Mouse (Mus musculus): ENCODE results near the gene Tti1. TPM values are rescaled to one million over a fixed set of nuclear protein-coding genes. Genes with fewer than 3 reads are reported as not detected.

Tti1 gene
- total and polyA plus RNA-seq, 3 experiments: 19.3 to 26.5 TPM; not detected in 1

DNA sequence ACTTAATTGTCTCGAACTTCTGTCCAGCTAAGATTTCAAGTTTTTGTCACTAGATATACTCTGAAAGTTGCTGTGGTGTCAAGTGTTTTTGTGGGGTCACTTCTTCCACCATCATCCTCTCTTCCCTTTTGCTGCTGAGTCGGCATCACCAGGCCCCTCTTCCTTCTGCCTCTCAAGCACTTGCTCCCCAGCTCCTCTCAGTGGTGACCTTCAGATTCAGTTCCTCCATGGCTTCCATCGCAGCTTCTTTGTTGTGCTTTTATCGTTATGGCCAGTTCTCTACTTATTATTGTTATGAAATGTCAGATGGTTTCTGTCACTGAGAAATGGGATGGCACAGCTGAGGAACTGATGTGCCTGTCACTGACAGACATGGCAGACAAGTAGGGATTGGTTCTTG, 18.0 kb upstream of the Tti1 start:
- Histone ChIP-seq H3K4me3 (ENCODE audit: control insufficient read depth in 1 of 2, insufficient read depth in 1 of 2, low read depth in 2 of 2, low read length in 2 of 2) (no peak overlapping the region), H3K9me3 (replicated peaks; ENCODE audit: insufficient read depth, low read length) (no peaks in the 10 kb centered on the region), H3K27me3 (ENCODE audit: control insufficient read depth in 1 of 2, insufficient read depth in 2 of 2, low read length in 2 of 2) (no peaks in the 10 kb centered on the region), H3K27ac (ENCODE audit: control insufficient read depth, low read depth, low read length) (no peak overlapping the region), H3K4me1 (ENCODE audit: control insufficient read depth in 1 of 2, insufficient read depth in 2 of 2, low read length in 2 of 2) (no peaks in the 10 kb centered on the region), H3K36me3 (ENCODE audit: control insufficient read depth in 1 of 2, insufficient read depth in 2 of 2, low read length in 2 of 2) (peaks cover 2 to 33% of the 10 kb centered on the region in 2 experiments; a peak in 3 of 4 replicates), H3K79me2 (ENCODE audit: control insufficient read depth, insufficient read depth, low read length, poor library complexity) (no peaks in the 10 kb centered on the region; the same call in 1 of the 2 replicates), H3K9ac (ENCODE audit: control insufficient read depth, low read depth, low read length, poor library complexity, severe bottlenecking) (no peak overlapping the region)
- TF ChIP-seq ZC3H11A (IDR thresholded peaks at IDR 0.05; ENCODE audit: low read depth, low read length) (no peak), ETS1 (IDR thresholded peaks at IDR 0.05; ENCODE audit: low read depth, low read length) (no peak), MAFK (IDR thresholded peaks at IDR 0.05; ENCODE audit: borderline replicate concordance, low read depth, low read length) (peak; percentile 23; the same call in 1 of the 2 replicates)
- DNase-seq (ENCODE audit: low read depth, low spot score): no peak

DNA sequence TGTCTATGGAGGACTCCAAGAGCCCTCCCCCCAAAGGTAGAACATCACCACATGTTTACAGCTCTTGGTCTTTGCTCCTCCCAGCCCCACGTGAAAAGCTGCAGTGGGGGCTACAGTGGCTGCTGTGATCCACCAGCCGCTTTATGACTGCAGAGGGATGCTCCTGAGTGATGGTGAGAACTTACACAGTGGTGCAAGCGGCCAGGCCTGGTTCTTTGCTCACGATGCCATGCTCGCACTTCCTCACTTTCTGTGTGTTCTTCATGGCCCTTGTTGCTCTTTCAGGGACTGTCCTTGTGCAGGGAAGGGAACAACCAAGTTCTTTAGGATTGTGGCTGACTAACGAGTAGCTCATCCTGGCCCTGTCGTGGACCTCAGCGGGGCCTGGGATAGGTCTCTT, 15.3 kb upstream of the Tti1 start:
- Histone ChIP-seq H3K36me3 (ENCODE audit: control insufficient read depth in 1 of 2, insufficient read depth in 2 of 2, low read length in 2 of 2) (peaks cover 2 to 26% of the 10 kb centered on the region in 2 experiments; a peak in 3 of 4 replicates), H3K27ac (ENCODE audit: control insufficient read depth, low read depth, low read length) (no peak overlapping the region), H3K9ac (ENCODE audit: control insufficient read depth, low read depth, low read length, poor library complexity, severe bottlenecking) (no peak overlapping the region), H3K4me1 (ENCODE audit: control insufficient read depth in 1 of 2, insufficient read depth in 2 of 2, low read length in 2 of 2) (no peaks in the 10 kb centered on the region), H3K27me3 (ENCODE audit: control insufficient read depth in 1 of 2, insufficient read depth in 2 of 2, low read length in 2 of 2) (no peaks in the 10 kb centered on the region), H3K9me3 (replicated peaks; ENCODE audit: insufficient read depth, low read length) (no peaks in the 10 kb centered on the region), H3K4me3 (ENCODE audit: control insufficient read depth in 1 of 2, insufficient read depth in 1 of 2, low read depth in 2 of 2, low read length in 2 of 2) (no peak overlapping the region), H3K79me2 (ENCODE audit: control insufficient read depth, insufficient read depth, low read length, poor library complexity) (no peaks in the 10 kb centered on the region; the same call in 1 of the 2 replicates)
- DNase-seq (ENCODE audit: low read depth, low spot score): no peak
- TF ChIP-seq MYB (IDR thresholded peaks at IDR 0.05; ENCODE audit: low read depth, low read length): no peak
- TF ChIP-seq MAX (IDR thresholded peaks at IDR 0.05; ENCODE audit: low read length): no peak
- TF ChIP-seq ZKSCAN1 (IDR thresholded peaks at IDR 0.05; ENCODE audit: low read depth, low read length): no peak
- TF ChIP-seq MXI1 (IDR thresholded peaks at IDR 0.05; ENCODE audit: low read depth, low read length): no peak
- TF ChIP-seq KAT2A (conservative IDR thresholded peaks at IDR 0.05; ENCODE audit: low read depth, low read length): no peak
- TF ChIP-seq USF2 (IDR thresholded peaks at IDR 0.05; ENCODE audit: borderline replicate concordance in 1 of 2, insufficient read depth in 1 of 2, low read depth in 1 of 2, low read length in 2 of 2): no peak
- TF ChIP-seq USF1 (IDR thresholded peaks at IDR 0.05; ENCODE audit: low read depth, low read length): no peak
- TF ChIP-seq MEF2A (IDR thresholded peaks at IDR 0.05; ENCODE audit: extremely low read depth, insufficient replicate concordance, low read depth, low read length, poor library complexity, severe bottlenecking): no peak
- TF ChIP-seq JUND (IDR thresholded peaks at IDR 0.05; ENCODE audit: low read depth, low read length): no peak
- TF ChIP-seq NRF1 (IDR thresholded peaks at IDR 0.05; ENCODE audit: insufficient read depth, low read depth, low read length, poor library complexity, severe bottlenecking): no peak
- no peak for TF ChIP-seq MYC (IDR thresholded peaks at IDR 0.05; ENCODE audit: low read depth, low read length)
- no peak for TF ChIP-seq RCOR1 (IDR thresholded peaks at IDR 0.05; ENCODE audit: low read depth, low read length)

Data from MEL (cell line).